Mouse (Mus musculus) forelimb bud, embryonic 11.5 days (tissue): ENCODE results near the gene Dennd1a.

ENCODE experiments used
- DNase-seq: peaks from one replicate; pipeline ENCODE4 v3.0.0-alpha.2; 2012; ENCODE audit warnings: low read depth, low spot score

The Dennd1a gene

GRCm38 (mm10) chr2:37819526-37820152, 467.6 kb downstream of the Dennd1a start:
- DNase-seq, result no peak

DNA sequence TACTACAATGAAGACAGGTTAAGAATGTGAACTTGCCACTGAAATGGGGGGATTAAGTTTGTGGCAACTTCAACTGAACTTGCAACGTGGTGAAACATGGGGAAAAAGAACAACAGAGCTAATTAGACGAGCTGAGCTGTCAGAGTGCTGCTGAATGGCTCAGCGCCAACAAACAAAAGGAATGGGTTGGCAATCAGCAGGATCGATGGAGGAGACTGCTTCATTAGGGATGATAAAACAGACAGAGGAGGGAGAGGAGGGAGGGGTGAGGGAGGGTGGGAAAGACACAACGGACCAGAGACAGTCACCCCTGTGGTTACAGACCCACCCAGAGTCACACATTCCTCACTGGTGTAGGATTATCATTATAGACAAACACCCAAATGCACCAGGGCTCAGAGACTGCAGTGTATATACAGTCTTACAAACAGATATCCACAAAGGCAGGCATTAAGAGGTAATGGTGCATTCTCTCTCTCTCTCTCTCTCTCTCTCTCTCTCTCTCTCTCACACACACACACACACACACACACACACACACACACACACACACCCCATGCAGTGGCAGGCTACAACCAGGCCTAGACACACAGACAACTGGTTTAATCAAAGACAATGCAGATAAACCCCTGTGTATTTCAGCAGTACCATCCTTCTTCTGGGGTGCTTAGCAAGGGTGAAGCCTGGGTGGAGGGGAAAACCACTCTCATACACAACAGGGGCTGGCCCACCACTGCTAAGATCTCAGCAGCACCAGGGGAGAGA, 468.2 kb downstream of the Dennd1a start:
- no peak for DNase-seq

DNA sequence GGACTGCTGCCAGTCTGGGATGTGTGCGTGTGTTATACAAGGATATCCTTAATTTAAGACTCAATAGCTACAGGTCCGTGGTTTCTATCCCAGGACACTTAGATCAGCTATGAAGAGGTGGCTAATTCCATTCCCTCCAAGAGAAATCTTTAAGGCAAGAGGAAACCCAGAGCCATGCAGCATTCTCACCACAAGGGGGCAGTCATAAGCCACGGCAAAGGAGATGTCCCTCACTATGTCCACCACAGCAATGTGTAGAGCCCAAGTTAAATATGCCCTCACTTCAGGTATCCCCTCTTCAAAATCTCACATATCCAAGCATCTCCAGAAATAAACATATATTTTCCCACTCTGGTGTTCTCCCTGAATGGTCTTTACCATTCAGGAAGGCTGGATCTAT, 471.5 kb downstream of the Dennd1a start:
- peak; percentile 82 for DNase-seq

DNA sequence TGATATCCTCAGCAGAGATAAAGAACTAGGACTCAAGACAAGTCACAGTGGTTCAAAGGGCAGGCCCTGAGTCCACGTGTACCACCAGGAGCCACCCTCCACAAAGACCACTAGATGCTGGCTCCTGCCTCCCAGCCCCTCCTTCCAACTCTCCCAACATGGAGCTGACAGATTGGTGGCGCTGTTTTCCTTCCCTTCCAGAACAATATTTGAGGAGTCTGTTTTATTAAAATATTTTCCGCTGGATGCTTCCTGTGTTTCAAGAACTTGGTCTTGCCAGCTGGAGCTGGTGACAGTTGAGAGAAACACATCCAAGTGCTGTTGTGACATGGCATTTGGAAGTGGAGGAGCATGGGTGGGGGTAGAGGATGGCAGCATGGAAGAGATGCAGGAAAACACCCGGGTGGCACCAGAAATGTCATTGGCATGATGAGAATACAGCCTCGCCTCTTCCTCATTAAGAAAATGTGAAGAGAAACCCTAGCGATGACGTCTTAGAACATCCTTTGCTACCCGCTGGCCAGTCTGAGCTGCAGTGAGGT, 472.3 kb downstream of the Dennd1a start:
- DNase-seq, result no peak

DNA sequence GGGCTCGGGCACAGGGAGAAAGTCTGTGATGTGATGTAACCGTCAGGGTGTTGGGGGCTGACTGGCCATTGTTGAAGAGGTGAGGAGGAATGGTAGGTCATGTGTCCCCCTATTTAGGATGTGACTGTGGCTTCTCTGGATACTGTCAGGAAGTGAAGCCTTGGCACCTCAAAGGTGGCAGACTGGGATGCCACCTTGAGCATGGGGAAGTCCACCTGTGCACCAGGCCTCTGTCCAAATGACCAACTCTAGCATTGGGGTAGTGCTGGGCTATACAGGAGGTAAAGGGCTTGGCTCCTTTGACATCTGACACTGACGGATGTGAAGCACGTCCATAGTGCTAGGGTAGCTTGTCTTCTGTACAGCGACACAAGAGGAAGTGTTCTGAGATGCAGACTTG, 474.8 kb downstream of the Dennd1a start:
- DNase-seq, result no peak

DNA sequence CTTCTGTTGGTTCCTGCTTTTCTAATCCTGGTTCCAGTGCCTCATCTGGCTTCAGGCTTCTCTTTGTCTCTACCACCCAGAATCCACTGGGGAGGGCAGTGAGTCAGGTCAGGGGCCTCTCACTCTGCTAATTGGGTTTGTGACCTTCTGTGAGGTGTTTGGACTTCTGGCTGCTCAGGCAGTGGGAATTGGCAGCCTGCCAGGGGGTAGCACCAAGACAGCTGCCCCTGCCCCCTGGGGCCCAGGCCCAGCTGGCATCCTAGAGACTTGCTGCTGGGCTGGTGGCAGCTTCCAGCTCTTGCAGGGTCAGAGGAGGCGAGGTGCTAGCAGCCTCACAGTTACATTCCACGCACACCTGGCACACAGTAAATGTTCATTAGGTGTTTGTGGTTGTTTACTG, 475.5 kb downstream of the Dennd1a start:
- no peak for DNase-seq

DNA sequence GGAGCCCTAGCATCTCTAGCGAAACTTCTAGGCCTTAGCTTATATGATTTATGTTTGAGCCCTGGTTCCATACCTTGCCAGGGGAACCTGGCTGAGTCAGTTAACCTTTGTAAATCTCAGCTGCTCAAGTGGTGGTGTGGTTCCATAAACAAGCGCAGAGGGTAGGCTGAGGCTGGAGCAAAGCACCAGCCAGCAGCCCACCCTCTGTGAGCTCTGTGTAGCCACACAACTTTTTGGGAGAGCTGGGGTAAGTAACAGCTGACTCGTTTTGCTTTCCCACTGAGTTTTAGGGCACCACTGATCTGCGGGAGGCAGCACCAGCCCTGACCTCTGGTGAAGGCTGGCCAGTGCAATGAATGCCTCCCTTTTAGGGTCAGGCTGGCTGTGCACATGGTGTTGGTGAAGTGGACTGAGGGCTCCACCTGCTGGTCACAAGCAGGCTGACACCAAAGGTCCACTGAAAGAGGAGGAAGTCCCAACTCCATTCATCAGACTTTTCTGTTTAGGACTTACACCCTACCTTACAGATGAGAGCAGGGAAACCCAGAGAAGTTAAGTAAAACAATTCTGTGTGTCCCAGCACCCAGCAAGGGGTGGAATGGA, 484.5 kb downstream of the Dennd1a start:
- peak; percentile 83 for DNase-seq

DNA sequence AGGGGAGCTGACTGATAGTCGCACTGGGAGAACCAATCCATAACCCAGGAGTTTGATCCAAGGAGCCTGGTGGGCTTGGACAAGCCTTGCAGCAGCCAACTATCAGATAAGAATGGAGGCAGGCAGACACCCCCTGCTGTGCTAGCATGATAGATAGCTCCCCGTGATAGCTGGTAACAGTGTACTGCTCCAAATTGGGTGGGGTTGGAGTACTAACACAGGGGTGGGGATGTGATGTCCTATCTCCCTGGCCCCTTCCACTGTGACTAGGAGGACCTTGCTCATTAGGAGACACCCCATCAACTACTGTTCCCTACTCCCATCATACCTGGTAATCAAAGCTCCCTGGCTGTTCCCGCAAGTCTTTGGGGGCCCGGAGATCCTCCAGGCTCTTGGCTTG, 485.5 kb downstream of the Dennd1a start:
- DNase-seq, result no peak

DNA sequence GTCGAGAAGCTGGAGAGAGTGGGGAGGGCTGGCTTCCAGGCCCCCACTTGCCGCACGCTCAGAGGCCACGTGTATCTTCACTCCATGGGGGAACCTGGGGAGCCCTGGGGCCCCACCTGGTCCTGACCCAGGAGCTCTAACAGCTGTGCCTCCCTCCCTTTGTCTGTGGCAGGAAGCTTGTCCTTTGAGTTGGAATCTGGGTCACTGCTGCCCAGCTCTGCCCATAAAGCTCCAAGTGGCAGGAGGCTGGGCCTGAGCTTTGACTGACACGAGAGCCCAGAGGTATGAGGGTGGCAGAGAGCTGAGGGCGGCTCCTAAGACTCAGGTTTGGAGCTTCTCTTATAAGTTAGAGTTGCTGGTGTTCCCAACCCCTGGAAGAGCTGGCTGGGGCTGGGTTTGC, 488.1 kb downstream of the Dennd1a start:
- no peak for DNase-seq

DNA sequence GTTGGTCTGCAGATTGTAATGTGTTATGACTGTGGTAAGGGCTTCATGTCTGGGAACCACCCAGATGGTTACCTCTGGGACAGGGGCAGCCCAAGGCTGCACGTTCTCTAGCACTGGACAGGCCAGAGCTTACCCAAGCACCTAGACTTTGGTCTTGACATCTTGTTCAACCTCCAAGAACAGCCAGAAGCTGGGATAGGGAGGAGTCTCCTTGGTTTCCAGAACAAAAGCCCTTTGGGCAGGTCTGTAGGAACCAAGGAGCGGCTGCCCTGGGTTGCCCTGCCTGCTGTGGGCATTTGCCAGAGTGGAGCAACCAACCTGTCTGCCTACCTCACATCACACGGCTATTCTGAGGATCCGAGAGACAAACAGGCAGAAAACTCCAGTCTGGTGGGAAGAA, 490.1 kb downstream of the Dennd1a start:
- DNase-seq, result no peak

DNA sequence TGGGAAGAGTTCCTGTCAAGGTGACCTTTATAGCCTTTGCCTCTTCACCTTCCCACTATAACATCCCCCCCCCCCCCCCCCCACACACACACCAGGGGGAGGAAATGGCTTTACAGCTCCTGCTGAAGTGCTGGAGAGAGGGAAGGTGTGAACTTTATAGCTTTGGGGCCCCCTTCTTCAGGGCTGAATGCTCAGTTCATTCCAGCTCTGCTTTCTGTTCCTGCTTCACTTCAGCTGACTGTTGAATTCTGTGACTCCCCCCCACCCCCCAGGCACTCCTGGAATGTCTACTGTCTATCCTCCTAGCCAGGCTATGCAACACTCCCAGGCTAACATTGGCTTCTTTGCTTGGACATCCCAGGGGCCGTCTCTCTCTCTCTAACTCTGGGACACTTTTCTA, 491.2 kb downstream of the Dennd1a start:
- peak; percentile 54 for DNase-seq

DNA sequence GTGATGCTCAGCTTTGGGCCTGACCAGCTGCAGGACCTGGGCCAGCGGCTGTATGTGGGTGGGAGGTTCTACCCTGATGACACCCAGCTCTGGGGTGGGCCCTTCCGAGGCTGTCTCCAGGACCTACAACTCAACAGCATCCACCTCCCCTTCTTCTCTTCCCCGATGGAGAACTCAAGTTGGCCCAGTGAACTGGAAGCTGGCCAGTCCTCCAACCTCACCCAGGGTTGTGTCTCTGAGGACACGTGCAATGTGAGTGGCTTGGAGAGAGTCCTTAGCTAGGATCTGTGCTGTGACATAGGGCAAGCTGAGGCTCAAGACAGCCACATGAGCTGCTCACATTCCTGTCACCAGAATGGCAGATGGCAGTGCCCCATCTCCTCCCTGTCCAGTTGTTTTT, 495.9 kb downstream of the Dennd1a start:
- no peak for DNase-seq

GRCm38 (mm10) chr2:37790738-37791137, 496.5 kb downstream of the Dennd1a start:
- DNase-seq, result no peak

DNA sequence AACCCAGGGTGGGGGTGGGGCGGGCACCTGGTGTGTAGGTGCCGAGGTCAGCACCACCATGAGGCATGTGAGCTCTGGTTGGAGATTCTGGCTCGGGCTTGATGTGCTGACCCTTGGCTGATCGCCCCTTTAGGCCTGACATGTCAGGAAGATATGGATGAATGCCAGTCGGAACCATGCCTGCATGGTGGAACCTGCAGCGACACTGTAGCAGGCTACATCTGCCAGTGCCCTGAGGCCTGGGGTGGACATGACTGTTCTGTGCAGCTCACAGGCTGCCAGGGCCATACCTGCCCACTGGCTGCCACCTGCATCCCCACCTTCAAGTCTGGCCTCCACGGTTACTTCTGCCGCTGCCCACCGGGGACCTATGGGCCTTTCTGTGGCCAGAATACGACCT, 497.2 kb downstream of the Dennd1a start:
- DNase-seq, result no peak

- DNase-seq, result no peak
Observed at GRCm38 (mm10) chr2:37789029-37789428, 498.2 kb downstream of the Dennd1a start.

GRCm38 (mm10) chr2:37788176-37788962, 498.8 kb downstream of the Dennd1a start:
- DNase-seq, result no peak

DNA sequence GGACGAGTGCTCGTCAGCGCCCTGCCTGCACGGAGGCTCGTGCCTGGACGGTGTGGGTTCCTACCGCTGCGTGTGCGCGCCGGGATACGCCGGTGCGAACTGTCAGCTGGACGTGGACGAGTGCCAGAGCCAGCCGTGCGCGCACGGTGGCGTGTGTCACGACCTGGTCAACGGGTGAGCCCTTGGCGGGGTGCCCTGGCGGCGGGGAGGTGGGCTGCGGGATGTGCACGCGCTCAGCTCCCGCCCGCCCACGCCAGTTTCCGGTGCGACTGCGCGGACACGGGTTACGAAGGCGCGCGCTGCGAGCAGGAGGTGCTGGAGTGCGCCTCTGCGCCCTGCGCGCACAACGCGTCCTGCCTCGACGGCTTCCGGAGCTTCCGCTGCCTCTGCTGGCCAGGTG, 500.7 kb downstream of the Dennd1a start:
- no peak for DNase-seq

DNA sequence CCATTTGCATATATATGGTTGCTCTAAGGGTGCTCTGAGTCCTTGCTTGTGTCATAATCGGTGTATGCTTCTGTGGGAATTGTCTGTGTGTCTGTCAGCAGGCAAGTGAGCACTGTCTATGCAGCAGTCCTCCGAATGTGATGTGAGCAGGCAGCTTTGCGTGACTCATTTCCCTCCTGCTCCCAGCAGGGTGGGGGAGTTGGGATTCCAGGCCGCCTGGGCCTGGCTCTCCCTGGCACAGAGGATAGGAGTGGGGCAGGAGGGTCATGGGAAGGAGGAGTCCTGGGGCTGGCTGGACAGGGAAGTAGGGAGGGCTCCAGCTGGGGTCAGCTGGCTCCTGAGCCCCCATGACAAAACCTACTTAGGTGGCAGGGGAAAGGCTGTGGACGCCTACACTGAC, 502.7 kb downstream of the Dennd1a start:
- DNase-seq, result no peak

GRCm38 (mm10) chr2:37782002-37782401, 505.2 kb downstream of the Dennd1a start:
- peak; percentile 55 for DNase-seq

- no peak for DNase-seq
Observed at GRCm38 (mm10) chr2:37781421-37781820, 505.8 kb downstream of the Dennd1a start.

DNA sequence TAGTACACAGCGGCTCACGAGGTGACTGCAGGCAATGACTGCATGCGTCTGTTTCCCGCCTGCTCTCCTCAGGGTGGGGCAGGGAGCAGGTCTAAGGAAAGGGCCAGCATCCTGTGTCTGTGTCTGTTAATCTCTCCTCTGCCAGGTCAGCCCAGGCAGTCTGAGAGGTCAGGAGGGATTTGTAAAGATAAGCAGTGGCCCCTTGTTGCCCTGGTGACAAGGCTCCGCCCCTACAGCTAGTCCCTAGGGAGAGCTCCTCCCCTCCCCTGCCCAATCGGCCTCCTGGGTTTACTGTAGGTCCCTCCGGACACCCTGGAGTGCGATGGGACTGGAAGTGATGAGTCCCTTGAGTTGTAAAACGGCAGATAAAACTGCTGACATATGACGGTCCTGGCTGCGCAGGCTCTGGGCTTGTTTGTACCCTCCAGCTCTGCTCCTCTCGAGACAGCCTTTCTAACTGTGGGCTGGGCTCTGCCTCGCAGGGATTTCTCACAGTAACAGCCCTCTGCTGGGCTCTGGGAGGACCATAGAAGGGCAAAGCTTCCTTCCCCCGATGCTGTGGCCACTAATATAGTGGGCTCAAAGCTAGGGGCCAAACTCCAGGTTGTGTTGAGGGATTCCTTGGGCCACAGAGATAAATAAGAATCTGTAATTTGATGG, 506.8 kb downstream of the Dennd1a start:
- DNase-seq, result no peak
